Mouse (Mus musculus) intestine, embryonic 15.5 days (tissue): ENCODE results near the gene C130050O18Rik. TPM values are rescaled to one million over a fixed set of nuclear protein-coding genes. Genes with fewer than 3 reads are reported as not detected.

Experiments
- ATAC-seq: fragments of 200-750 bp; cut with Nextera tagmentation; 2 replicates; pipeline ENCODE4 v1.8.0; 2017; ENCODE audit warnings: moderate TSS enrichment, moderate library complexity
- H3K27ac ChIP-seq: fragments of 300-500 bp; sonication (generic); 2 replicates; pipeline ENCODE4 v1.5.1; 2015; ENCODE audit warnings: mild to moderate bottlenecking, inconsistent platforms
- H3K27me3 ChIP-seq: fragments of 300-500 bp; sonication (generic); replicated peaks from 2 replicates; pipeline ENCODE4 v1.6.1; 2015; ENCODE audit warnings: inconsistent platforms
- H3K36me3 ChIP-seq: fragments of 300-500 bp; sonication (generic); 2 replicates; pipeline ENCODE4 v1.6.1; 2015; ENCODE audit warnings: inconsistent platforms
- H3K4me1 ChIP-seq: fragments of 300-500 bp; sonication (generic); replicated peaks from 2 replicates; pipeline ENCODE4 v1.6.1; 2015; ENCODE audit warnings: inconsistent platforms
- H3K4me2 ChIP-seq: fragments of 300-500 bp; sonication (generic); replicated peaks from 2 replicates; pipeline ENCODE4 v1.6.1; 2015; ENCODE audit warnings: mild to moderate bottlenecking, inconsistent platforms
- H3K4me3 ChIP-seq: fragments of 300-500 bp; sonication (generic); replicated peaks from 2 replicates; pipeline ENCODE4 v1.5.1; 2015; ENCODE audit warnings: inconsistent platforms
- H3K9ac ChIP-seq: fragments of 300-500 bp; sonication (generic); 2 replicates; pipeline ENCODE4 v1.6.1; 2015; ENCODE audit warnings: inconsistent platforms
- H3K9me3 ChIP-seq: fragments of 300-500 bp; sonication (generic); 2 replicates; pipeline ENCODE4 v1.6.1; 2016; ENCODE audit warnings: inconsistent platforms
- WGBS: fragments of 180-500 bp; shearing (Covaris S2); methylation state at CpG from one replicate; pipeline ENCODE4 v1.1.7; 2015; 5-methylcytosine and 5-hydroxymethylcytosine counted together
- polyA plus RNA-seq: library from polyadenylated mRNA; unstranded; fragments of >200 nt; fragmentation: Nextera tagmentation; extraction: Ambion mirVana; gene quantifications from 2 replicates; pipeline ENCODE4 v1.2.1, GENCODE M21; 2015

The C130050O18Rik gene
- polyA plus RNA-seq, 1 experiment from 2014 or later = 0.85 TPM

GRCm38 (mm10) chr5:139405478-139405877 is 398 bp downstream of the C130050O18Rik start:
- Histone ChIP-seq H3K27ac (no peak overlapping the region), H3K4me3 (no peak overlapping the region), H3K9me3 (no peaks in the 10 kb centered on the region), H3K4me1 (no peaks in the 10 kb centered on the region; the same call in 1 of the 2 replicates), H3K9ac (no peak overlapping the region), H3K36me3 (no peaks in the 10 kb centered on the region), H3K27me3 (no peaks in the 10 kb centered on the region), H3K4me2 (no peak overlapping the region)
- WGBS = 66% methylated on average over 7 of the region's 7 CpGs
- no peak for ATAC-seq

- H3K4me1 ChIP-seq = no peaks in the 10 kb centered on the region; the same call in 1 of the 2 replicates
- H3K27me3 ChIP-seq = no peaks in the 10 kb centered on the region
- H3K27ac ChIP-seq = no peak overlapping the region
- no peaks in the 10 kb centered on the region for H3K9me3 ChIP-seq
- no peaks in the 10 kb centered on the region for H3K36me3 ChIP-seq
- no peak overlapping the region for H3K4me3 ChIP-seq
- 70% methylated on average over 3 of the region's 3 CpGs for WGBS
- no peak overlapping the region for H3K9ac ChIP-seq
- ATAC-seq = no peak
- no peak overlapping the region for H3K4me2 ChIP-seq
Measured at GRCm38 (mm10) chr5:139405953-139406352, 873 bp downstream of the C130050O18Rik start.

GRCm38 (mm10) chr5:139407121-139407885 is 2.2 kb downstream of the C130050O18Rik start:
- Histone ChIP-seq H3K4me1 (peaks cover 4% of the 10 kb centered on the region; the same call in 1 of the 2 replicates), H3K9me3 (no peaks in the 10 kb centered on the region), H3K4me2 (no peak overlapping the region), H3K27me3 (no peaks in the 10 kb centered on the region), H3K4me3 (no peak overlapping the region), H3K36me3 (no peaks in the 10 kb centered on the region), H3K9ac (no peak overlapping the region), H3K27ac (no peak overlapping the region)
- no peak for ATAC-seq
- WGBS = 89% methylated on average over 14 of the region's 14 CpGs

- Histone ChIP-seq H3K27ac (no peak overlapping the region), H3K36me3 (no peaks in the 10 kb centered on the region), H3K4me1 (peaks cover 7% of the 10 kb centered on the region; the same call in 1 of the 2 replicates), H3K4me2 (no peak overlapping the region), H3K4me3 (no peak overlapping the region), H3K27me3 (no peaks in the 10 kb centered on the region), H3K9me3 (no peaks in the 10 kb centered on the region), H3K9ac (no peak overlapping the region)
- no peak for ATAC-seq
- 69% methylated on average over 7 of the region's 7 CpGs for WGBS
Measured at GRCm38 (mm10) chr5:139408511-139408910, 3.4 kb downstream of the C130050O18Rik start.

- 0 out of 2 replicates have a peak overlapping the region, but pooled peaks have one; percentile 32 for H3K27ac ChIP-seq
- no peak overlapping the region for H3K9ac ChIP-seq
- no peaks in the 10 kb centered on the region for H3K27me3 ChIP-seq
- H3K9me3 ChIP-seq = no peaks in the 10 kb centered on the region
- no peak overlapping the region for H3K4me2 ChIP-seq
- ATAC-seq = peak; percentile 51
- 52% methylated on average over 12 of the region's 12 CpGs for WGBS
- no peak overlapping the region for H3K4me3 ChIP-seq
- H3K36me3 ChIP-seq = no peaks in the 10 kb centered on the region
- peaks cover 12% of the 10 kb centered on the region for H3K4me1 ChIP-seq
Measured at GRCm38 (mm10) chr5:139409412-139409811, 4.3 kb downstream of the C130050O18Rik start.

- WGBS = 82% methylated on average over 4 of the region's 4 CpGs
- H3K4me1 ChIP-seq = peaks cover 12% of the 10 kb centered on the region
- no peaks in the 10 kb centered on the region for H3K27me3 ChIP-seq
- H3K36me3 ChIP-seq = no peaks in the 10 kb centered on the region
- H3K9ac ChIP-seq = no peak overlapping the region
- H3K9me3 ChIP-seq = no peaks in the 10 kb centered on the region
- H3K4me2 ChIP-seq = no peak overlapping the region
- H3K27ac ChIP-seq = no peak overlapping the region
- no peak for ATAC-seq
- H3K4me3 ChIP-seq = no peak overlapping the region
Measured at GRCm38 (mm10) chr5:139410056-139410455, 5.0 kb downstream of the C130050O18Rik start.

- no peaks in the 10 kb centered on the region for H3K36me3 ChIP-seq
- no peak overlapping the region for H3K4me3 ChIP-seq
- no peak overlapping the region for H3K4me2 ChIP-seq
- H3K27ac ChIP-seq = no peak overlapping the region
- no peaks in the 10 kb centered on the region for H3K9me3 ChIP-seq
- H3K27me3 ChIP-seq = no peaks in the 10 kb centered on the region
- no peak for ATAC-seq
- WGBS = 93% methylated on average over 6 of the region's 6 CpGs
- H3K4me1 ChIP-seq = peaks cover 12% of the 10 kb centered on the region
- no peak overlapping the region for H3K9ac ChIP-seq
Measured at GRCm38 (mm10) chr5:139411117-139411516, 6.0 kb downstream of the C130050O18Rik start.

GRCm38 (mm10) chr5:139411665-139412314 is 6.7 kb downstream of the C130050O18Rik start:
- no peaks in the 10 kb centered on the region for H3K9me3 ChIP-seq
- H3K27me3 ChIP-seq = no peaks in the 10 kb centered on the region
- no peak overlapping the region for H3K27ac ChIP-seq
- H3K4me1 ChIP-seq = peaks cover 12% of the 10 kb centered on the region
- ATAC-seq = no peak
- no peak overlapping the region for H3K4me3 ChIP-seq
- no peak overlapping the region for H3K9ac ChIP-seq
- WGBS = 60% methylated on average over 15 of the region's 15 CpGs
- no peak overlapping the region for H3K4me2 ChIP-seq
- H3K36me3 ChIP-seq = no peaks in the 10 kb centered on the region

- peak; percentile 54; the same call in 1 of the 2 replicates for ATAC-seq
- WGBS = 52% methylated on average over 4 of the region's 4 CpGs
- Histone ChIP-seq H3K4me2 (no peak overlapping the region), H3K9ac (no peak overlapping the region), H3K4me3 (no peak overlapping the region), H3K36me3 (no peaks in the 10 kb centered on the region), H3K27ac (peak overlapping the region; percentile 52), H3K9me3 (no peaks in the 10 kb centered on the region), H3K4me1 (peaks cover 14% of the 10 kb centered on the region), H3K27me3 (no peaks in the 10 kb centered on the region)
Measured at GRCm38 (mm10) chr5:139413545-139413944, 8.5 kb downstream of the C130050O18Rik start.

- Histone ChIP-seq H3K4me3 (no peak overlapping the region), H3K36me3 (no peaks in the 10 kb centered on the region), H3K27ac (no peak overlapping the region), H3K4me1 (peaks cover 23% of the 10 kb centered on the region), H3K9me3 (no peaks in the 10 kb centered on the region), H3K9ac (no peak overlapping the region), H3K27me3 (no peaks in the 10 kb centered on the region), H3K4me2 (no peak overlapping the region)
- ATAC-seq = no peak
- WGBS = 83% methylated on average over 5 of the region's 5 CpGs
Measured at GRCm38 (mm10) chr5:139415001-139415400, 9.9 kb downstream of the C130050O18Rik start.

- WGBS = 86% methylated on average over 4 of the region's 4 CpGs
- no peak for ATAC-seq
- Histone ChIP-seq H3K4me3 (no peak overlapping the region), H3K27me3 (no peaks in the 10 kb centered on the region), H3K27ac (no peak overlapping the region), H3K4me2 (no peak overlapping the region), H3K4me1 (peaks cover 28% of the 10 kb centered on the region), H3K9ac (no peak overlapping the region), H3K36me3 (no peaks in the 10 kb centered on the region), H3K9me3 (no peaks in the 10 kb centered on the region)
Measured at GRCm38 (mm10) chr5:139416942-139417341, 11.9 kb downstream of the C130050O18Rik start.

- Histone ChIP-seq H3K4me3 (no peak overlapping the region), H3K4me2 (no peak overlapping the region), H3K4me1 (peaks cover 30% of the 10 kb centered on the region), H3K9me3 (no peaks in the 10 kb centered on the region), H3K27me3 (no peaks in the 10 kb centered on the region), H3K9ac (no peak overlapping the region), H3K27ac (no peak overlapping the region), H3K36me3 (no peaks in the 10 kb centered on the region)
- ATAC-seq = no peak
- 84% methylated on average over 3 of the region's 3 CpGs for WGBS
Measured at GRCm38 (mm10) chr5:139417480-139417879, 12.4 kb downstream of the C130050O18Rik start.
